Mouse (Mus musculus) CH12.LX (cell line): ENCODE results near the gene Zfp286.

Experiments
- BHLHE40 ChIP-seq: IDR thresholded peaks from 2 replicates; pipeline ENCODE4 v1.6.1; 2011; ENCODE audit warnings: mild to moderate bottlenecking, low read depth, low read length, improper control_type of control experiment
- CHD2 ChIP-seq: IDR thresholded peaks from 2 replicates; pipeline ENCODE4 v1.6.1; 2011; ENCODE audit warnings: low read length, improper control_type of control experiment
- CTCF ChIP-seq, 2 experiments: IDR thresholded peaks in 1 of 2; conservative IDR thresholded peaks in 1 of 2; 2 replicates each; pipeline ENCODE4 v1.5.1; 2011 to 2012; ENCODE audit warnings: low read depth in 2 of 2, low read length in 2 of 2, improper control_type of control experiment in 1 of 2, inconsistent platforms in 1 of 2, mild to moderate bottlenecking in 1 of 2, moderate library complexity in 1 of 2
- ETS1 ChIP-seq: conservative IDR thresholded peaks from 2 replicates; pipeline ENCODE4 v1.6.1; 2012; ENCODE audit warnings: low read depth, mild to moderate bottlenecking, inconsistent platforms, low read length, improper control_type of control experiment, moderate library complexity
- KAT2A ChIP-seq: IDR thresholded peaks from 2 replicates; pipeline ENCODE4 v1.6.1; 2012; ENCODE audit warnings: low read length, improper control_type of control experiment, inconsistent platforms; ENCODE audit not compliant: insufficient replicate concordance
- MAZ ChIP-seq: IDR thresholded peaks from 2 replicates; pipeline ENCODE4 v1.6.1; 2012; ENCODE audit warnings: low read depth, mild to moderate bottlenecking, inconsistent platforms, low read length, improper control_type of control experiment, moderate library complexity
- POLR2A ChIP-seq: IDR thresholded peaks from 2 replicates; pipeline ENCODE4 v1.6.1; 2011; ENCODE audit warnings: low read depth, mild to moderate bottlenecking, improper control_type of control experiment, low read length
- ZKSCAN1 ChIP-seq: IDR thresholded peaks from 2 replicates; pipeline ENCODE4 v1.6.1; 2012; ENCODE audit warnings: low read depth, inconsistent platforms, low read length, improper control_type of control experiment, borderline replicate concordance

- TF ChIP-seq ETS1 (no peak), CTCF (conservative IDR thresholded peaks at IDR 0.05 in 1 of 2, IDR thresholded peaks at IDR 0.05 in 1 of 2; ENCODE audit: low read depth in 2 of 2, low read length in 2 of 2) (no peak), ZKSCAN1 (peak; percentile 34; the same call in 1 of the 2 replicates), POLR2A (no peak), BHLHE40 (no peak), CHD2 (no peak), MAZ (no peak), KAT2A (no peak)
Measured at GRCm38 (mm10) chr11:62830387-62830786, 41.1 kb upstream of the Zfp286 start.
